Mouse (Mus musculus) central nervous system, embryonic 18 days (tissue): ENCODE measurements around the gene Rbms2. TPM values are rescaled to one million over a fixed set of nuclear protein-coding genes. Genes with fewer than 3 reads are reported as not detected.

Source experiments
- polyA plus RNA-seq: library from polyadenylated mRNA; depleted of rRNA; stranded (reverse); fragments of >200 nt; gene quantifications from 2 replicates; pipeline ENCODE4 v1.2.3, GENCODE M21; 2012; rRNA removed

Gene Rbms2
- 15.2 and 16.2 TPM in 2 replicates for polyA plus RNA-seq

DNA sequence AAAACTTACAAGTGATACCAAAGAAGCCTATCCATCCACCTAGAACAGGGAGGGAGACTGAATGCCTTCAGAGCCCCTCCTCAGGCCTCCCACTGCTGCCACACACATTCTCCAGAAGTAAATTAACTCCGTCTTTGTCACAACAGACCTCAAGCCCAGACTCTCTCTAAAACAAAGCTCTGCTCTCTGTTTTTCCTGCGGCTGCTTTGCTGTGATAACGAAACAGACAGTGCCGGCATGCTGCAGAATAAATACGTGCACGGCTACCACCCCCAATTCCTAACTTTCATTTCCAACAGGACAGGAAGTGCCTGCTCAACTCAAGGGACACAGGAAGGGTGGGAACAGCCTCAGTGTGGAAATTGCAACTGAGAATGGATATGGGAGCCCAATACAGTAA lies at the start of gene Rbms2:
Gene Rbms2 (minus strand): TSS at position 309 of the 400 bp plus-strand sequence.

DNA sequence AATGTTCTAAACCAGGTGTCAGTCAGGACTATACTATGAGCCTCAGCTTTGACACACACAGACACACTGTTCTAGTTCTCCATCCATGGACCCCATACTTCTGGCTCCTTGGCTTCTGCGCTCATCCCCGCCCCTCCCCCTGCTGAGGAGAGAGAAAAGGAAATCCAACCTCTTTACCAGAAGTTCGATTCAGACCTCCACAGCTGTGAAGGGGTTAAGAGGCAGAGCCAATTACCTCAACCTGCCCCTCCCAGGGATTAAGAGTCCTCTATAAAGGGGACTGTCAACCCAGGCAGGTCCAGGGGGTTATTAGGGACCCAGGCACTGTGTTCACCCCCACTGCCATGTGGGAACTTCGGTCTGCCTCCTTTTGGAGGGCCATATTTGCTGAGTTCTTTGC lies 45.4 kb upstream of the Rbms2 start, which contains the start of gene Mip:
Gene Mip (plus strand): TSS at position 301 of the 400 bp plus-strand sequence.

DNA sequence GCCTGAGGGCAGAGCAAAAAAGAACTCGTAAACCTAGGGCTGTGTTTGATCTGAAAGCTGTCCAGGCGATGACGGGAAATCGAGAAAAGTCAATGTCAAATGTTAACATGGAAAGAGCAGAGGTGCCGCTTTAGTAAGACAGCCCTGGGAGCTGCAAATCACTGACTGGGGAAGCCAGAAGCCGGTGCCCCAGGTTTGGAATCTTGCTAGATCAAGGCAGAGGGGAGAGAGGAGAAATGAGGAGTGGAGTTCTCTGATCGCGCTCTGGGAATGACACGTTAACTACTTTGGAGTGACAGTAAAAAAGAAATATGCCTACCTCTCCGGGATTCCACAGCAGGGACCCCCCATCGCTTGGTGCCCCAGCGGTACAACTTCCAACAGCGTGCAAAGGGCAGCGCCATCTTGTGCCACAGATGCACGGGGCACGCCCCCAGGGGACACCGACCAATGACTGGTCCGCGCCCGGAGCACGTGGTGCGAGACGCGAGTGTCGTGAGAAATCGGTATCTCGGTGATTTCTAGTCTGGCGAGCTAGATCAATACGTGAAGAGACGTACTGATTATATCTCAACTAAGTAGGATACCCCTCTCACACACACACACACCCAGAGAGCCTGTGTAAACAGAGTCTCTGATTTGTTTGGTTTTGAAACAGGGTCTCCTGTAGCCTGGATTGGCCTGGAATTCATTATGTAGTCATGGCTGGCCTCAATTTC lies 31.5 kb upstream of the Rbms2 start, which contains the start of gene Spryd4:
Gene Spryd4 (minus strand): TSS at position 418 of the 719 bp plus-strand sequence.

GRCm38 (mm10) chr10:128194024-128194550 lies 14.0 kb upstream of the Rbms2 start, which contains the start of gene Gls2:
Gls2 (plus strand) TSS chr10:128194457.

GRCm38 (mm10) chr10:128091564-128092505 lies 88.3 kb downstream of the Rbms2 start, which contains the start of gene Baz2a:
Baz2a (plus strand) TSS chr10:128091577.

DNA sequence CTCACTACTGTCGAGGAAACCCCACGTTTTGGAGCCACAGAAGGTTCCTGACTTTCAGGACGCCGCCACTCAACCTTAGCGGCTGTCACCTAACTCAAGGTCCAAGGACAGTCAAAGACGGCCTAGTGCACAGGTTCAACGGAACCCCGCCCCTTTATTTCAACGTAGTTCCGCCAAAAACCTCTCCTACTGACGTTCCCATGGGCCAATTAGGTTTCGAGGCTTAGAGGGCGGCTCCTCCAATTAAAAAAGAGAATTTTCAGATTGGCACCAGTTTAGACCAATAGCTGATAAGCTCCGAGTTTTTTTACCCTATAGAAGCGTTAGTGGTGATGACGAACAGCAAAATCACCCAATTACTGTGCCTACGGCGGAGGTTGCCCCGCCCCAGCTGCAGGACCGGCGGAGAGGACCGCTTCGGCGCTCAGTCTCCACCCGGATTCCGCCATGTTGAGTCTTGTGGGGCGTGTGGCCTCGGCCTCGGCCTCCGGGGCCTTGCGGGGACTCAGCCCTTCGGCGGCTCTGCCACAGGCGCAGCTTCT lies 97.1 kb downstream of the Rbms2 start, which contains the start of gene Atp5b:
Gene Atp5b (plus strand): TSS at position 394 of the 542 bp plus-strand sequence.

Other genes starting within 250 kb of the Rbms2 start
- not detected in 2 replicates for gene Hsd17b6, start 172.7 kb downstream of the Rbms2 start, polyA plus RNA-seq
- gene Prim1, start 165.1 kb downstream of the Rbms2 start, polyA plus RNA-seq = 28.8 and 29.3 TPM in 2 replicates
- 338 and 351 TPM in 2 replicates for gene Naca, start 144.7 kb downstream of the Rbms2 start, polyA plus RNA-seq
- gene Ptges3, start 121.3 kb downstream of the Rbms2 start, polyA plus RNA-seq = 78.8 and 81.9 TPM in 2 replicates
- 1,417 and 1,472 TPM in 2 replicates for gene Atp5b, start 97.0 kb downstream of the Rbms2 start, polyA plus RNA-seq
- gene Baz2a, start 88.7 kb downstream of the Rbms2 start, polyA plus RNA-seq = 23.7 and 23.9 TPM in 2 replicates
- 4.4 and 4.9 TPM in 2 replicates for gene Gls2, start 14.2 kb upstream of the Rbms2 start, polyA plus RNA-seq
- 13.7 and 13.9 TPM in 2 replicates for gene Spryd4, start 31.5 kb upstream of the Rbms2 start, polyA plus RNA-seq
- gene Mip, start 45.5 kb upstream of the Rbms2 start, polyA plus RNA-seq = 0.05 and 0.11 TPM in 2 replicates
- 8.5 and 8.8 TPM in 2 replicates for gene Timeless, start 51.8 kb upstream of the Rbms2 start, polyA plus RNA-seq
- gene Apon, start 73.8 kb upstream of the Rbms2 start, polyA plus RNA-seq = 0.12 TPM in 2 replicates
- 0.12 and 0.17 TPM in 2 replicates for gene Apof, start 88.4 kb upstream of the Rbms2 start, polyA plus RNA-seq
- gene Stat2, start 90.3 kb upstream of the Rbms2 start, polyA plus RNA-seq = 33.4 and 33.7 TPM in 2 replicates
- gene Il23a, start 118.5 kb upstream of the Rbms2 start, polyA plus RNA-seq = 0.12 and 0.13 TPM in 2 replicates
- 30.4 and 30.5 TPM in 2 replicates for gene Pan2, start 123.0 kb upstream of the Rbms2 start, polyA plus RNA-seq
- gene Cnpy2, start 142.2 kb upstream of the Rbms2 start, polyA plus RNA-seq = 88.9 and 96.2 TPM in 2 replicates
- 197 and 201 TPM in 2 replicates for gene Cs, start 157.4 kb upstream of the Rbms2 start, polyA plus RNA-seq
- 86.2 and 87.5 TPM in 2 replicates for gene Coq10a, start 188.7 kb upstream of the Rbms2 start, polyA plus RNA-seq
- 41.2 and 46.4 TPM in 2 replicates for gene Ankrd52, start 196.8 kb upstream of the Rbms2 start, polyA plus RNA-seq
- gene Slc39a5, start 220.9 kb upstream of the Rbms2 start, polyA plus RNA-seq = 0.53 and 0.54 TPM in 2 replicates
- gene Nabp2, start 231.2 kb upstream of the Rbms2 start, polyA plus RNA-seq = 95.9 and 102 TPM in 2 replicates
- 84.4 and 89.6 TPM in 2 replicates for gene Rnf41, start 231.4 kb upstream of the Rbms2 start, polyA plus RNA-seq